Mouse (Mus musculus) lung, postnatal 36 days (tissue): ENCODE data around the gene Grin3b.

Experiments used
- DNase-seq: peaks from one replicate; pipeline ENCODE4 v3.0.0; 2022; ENCODE audit warnings: mixed read lengths

The Grin3b gene

GRCm38 (mm10) chr10:80019471-80020131 lies 49.1 kb downstream of the Grin3b start:
- DNase-seq, result no peak

GRCm38 (mm10) chr10:80020191-80020590 lies 49.7 kb downstream of the Grin3b start:
- no peak for DNase-seq

- DNase-seq, result no peak
Observed at GRCm38 (mm10) chr10:80020603-80021319, 50.2 kb downstream of the Grin3b start.

GRCm38 (mm10) chr10:80021320-80021641 lies 50.8 kb downstream of the Grin3b start:
- DNase-seq, result no peak

- DNase-seq, result no peak
Observed at GRCm38 (mm10) chr10:80022164-80022563, 51.6 kb downstream of the Grin3b start.

GRCm38 (mm10) chr10:80022806-80023205 lies 52.3 kb downstream of the Grin3b start:
- no peak for DNase-seq

GRCm38 (mm10) chr10:80023758-80024157 lies 53.2 kb downstream of the Grin3b start:
- DNase-seq, result no peak

GRCm38 (mm10) chr10:80024229-80025043 lies 53.9 kb downstream of the Grin3b start:
- peak; percentile 72 for DNase-seq

- no peak for DNase-seq
Observed at GRCm38 (mm10) chr10:80025044-80025347, 54.5 kb downstream of the Grin3b start.

- DNase-seq, result no peak
Observed at GRCm38 (mm10) chr10:80025463-80025862, 54.9 kb downstream of the Grin3b start.

- DNase-seq, result no peak
Observed at GRCm38 (mm10) chr10:80025889-80026288, 55.4 kb downstream of the Grin3b start.
